Mouse (Mus musculus): ENCODE data around the gene Cnep1r1.

DNA sequence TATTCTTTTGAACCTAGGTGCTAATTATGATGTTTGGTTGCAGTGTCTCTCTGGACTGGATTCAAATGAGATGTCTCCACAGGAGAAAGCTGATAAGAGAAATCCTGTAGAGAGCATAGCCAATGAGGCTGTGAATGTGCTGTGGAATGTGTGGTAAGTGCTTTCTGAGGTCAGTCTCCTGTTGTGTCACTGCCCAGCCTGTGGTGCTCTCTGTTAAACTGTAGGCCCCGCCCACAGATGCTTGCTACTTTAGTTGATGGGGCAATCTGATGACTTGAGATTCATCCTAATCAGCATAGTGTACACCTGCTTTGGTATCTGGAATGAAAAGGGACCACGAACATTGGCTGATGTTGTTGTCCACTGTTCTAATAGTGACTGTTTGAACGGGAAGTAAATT is 23.1 kb downstream of the Cnep1r1 start:
- TF ChIP-seq POLR2A (IDR thresholded peaks at IDR 0.05; ENCODE audit: low read depth, low read length) (no peak), CTCF (IDR thresholded peaks at IDR 0.05; ENCODE audit: borderline replicate concordance, insufficient read depth, low read length) (no peak)

Data from embryonic fibroblast, embryonic 13.5 days (primary cell).